Mouse (Mus musculus) frontal cortex, postnatal 10 days (tissue): ENCODE data around the gene Zfp174.
"Not testable (repeated sequence)": the region's sequence is repeated elsewhere in the genome, so short reads cannot be mapped to it uniquely, and the experiment has no call there.

Experiments
- DNase-seq, 2 experiments: peaks; one replicate each; pipeline ENCODE4 v3.0.0; 2022; ENCODE audit warnings: low spot score in 2 of 2, mixed read lengths in 1 of 2

Gene Zfp174

DNA sequence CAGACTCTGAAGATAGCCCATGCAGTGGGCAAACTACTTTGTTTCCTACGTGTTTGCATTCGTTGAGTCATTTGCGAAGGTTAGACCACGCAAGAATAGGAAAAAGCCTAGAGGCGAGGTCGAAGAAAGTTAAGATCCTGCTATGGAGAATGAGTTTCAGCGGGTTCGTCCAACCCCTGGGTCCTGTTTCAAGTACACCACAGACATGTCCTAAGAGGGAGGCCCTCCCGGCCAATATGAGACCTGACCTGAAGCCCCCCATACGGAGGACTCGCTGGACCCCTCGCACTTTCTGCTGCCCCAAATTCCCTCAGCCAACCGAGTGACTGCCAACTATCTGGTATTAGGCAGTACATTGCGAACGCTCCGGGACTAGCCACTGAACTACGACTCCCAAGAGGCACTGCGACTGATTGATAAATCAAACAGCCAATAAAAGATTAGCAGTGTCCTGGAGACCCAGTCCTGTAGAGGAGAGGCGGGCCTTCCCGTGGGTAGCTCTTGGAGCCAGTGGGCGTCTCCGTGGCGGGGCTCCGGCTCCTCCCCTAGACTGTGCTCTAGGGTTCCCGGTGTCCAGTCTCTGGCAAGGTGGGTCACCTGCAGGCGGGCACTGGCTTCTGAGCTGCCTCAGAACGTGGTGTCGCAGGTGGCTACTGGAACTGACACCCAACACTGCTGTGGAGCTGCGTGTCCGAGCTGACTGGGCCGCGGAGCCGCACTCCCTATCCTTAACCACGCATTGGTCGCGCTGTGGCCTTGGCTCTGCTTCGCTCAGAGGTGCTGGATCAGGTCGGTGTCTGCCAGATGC is at the start of gene Zfp174:
Gene Zfp174, plus strand, starts transcription at position 558 of the 808 bp plus-strand sequence.
- DNase-seq = peak; percentile 92 to 93

DNA sequence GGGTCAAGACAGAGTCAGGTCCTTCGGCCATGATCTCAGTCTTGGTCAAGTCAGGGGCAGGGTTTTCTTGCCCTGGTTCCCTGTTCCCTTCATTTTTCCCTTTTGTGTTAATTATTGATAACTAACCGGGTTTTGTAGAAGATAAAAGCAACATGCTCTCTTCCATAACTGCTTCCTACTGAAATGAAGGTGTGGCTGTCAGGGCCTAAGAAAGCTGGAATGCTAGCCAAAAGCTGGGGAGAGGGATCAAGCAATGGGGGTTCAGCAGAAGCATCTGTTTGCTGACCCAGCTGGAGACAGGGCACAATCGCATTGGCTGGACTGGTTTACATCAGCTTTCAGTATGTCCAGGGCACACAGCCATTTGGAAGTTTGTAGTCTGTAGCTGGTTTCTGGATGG is 38.9 kb upstream of the Zfp174 start:
- no peak for DNase-seq

DNA sequence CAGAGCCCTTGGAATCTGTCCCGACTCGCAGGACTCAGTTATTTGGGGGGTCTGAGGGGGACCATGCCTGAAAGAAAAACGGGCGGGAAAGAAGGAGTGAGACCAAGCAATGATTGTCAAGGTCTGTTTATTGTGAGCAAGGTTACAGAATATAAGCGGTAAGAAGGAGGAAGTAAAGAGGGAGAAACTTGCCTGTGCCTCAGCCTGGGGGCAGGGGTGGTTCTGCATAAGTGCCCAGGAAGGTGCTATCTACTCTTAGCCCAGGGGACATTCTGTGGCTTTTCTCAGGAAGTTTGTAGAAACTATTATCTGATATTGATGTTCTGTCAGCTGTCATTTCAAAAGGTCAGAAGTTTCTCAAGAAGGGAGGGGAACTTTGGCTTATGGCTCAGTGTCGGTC is 32.4 kb upstream of the Zfp174 start:
- not testable (repeated sequence) for DNase-seq

DNA sequence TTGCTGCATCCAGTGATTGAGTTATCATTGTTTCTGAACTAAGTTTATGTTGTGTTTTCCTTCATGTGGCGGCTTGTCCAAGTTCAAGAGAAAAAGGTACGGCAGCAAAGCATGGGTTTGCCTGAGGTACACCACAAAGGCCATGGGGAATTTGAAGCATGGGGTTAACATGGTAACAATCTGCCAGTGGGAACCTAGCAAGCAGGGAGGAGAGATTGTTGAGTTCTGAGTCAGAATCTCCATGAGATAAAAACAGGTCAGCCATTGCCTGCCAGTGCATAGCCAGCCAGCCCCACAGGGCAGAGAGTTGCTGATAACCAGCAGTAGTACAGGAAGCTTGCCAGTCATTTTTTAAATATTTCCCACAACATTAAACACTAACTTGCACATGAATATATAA is 26.9 kb upstream of the Zfp174 start:
- DNase-seq = no peak

DNA sequence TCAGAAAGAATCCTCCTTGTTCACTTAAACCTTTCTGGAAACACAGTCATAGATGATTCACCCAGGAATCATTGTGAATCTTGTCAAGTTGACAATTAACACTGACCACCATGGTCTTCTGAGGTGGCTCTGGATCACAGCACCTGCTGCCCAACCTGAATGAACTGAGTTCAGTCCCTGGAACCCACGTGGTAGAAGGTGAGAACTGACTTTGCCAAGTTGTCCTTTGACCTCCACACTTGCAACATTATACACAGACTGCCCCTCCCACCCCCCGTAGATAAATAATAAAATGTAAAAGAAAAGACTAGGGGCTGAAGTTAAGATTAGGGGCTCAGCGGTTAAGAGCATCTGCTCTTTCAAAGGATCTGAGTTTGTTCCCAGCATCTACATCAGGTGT is 19.0 kb upstream of the Zfp174 start:
- no peak for DNase-seq

DNA sequence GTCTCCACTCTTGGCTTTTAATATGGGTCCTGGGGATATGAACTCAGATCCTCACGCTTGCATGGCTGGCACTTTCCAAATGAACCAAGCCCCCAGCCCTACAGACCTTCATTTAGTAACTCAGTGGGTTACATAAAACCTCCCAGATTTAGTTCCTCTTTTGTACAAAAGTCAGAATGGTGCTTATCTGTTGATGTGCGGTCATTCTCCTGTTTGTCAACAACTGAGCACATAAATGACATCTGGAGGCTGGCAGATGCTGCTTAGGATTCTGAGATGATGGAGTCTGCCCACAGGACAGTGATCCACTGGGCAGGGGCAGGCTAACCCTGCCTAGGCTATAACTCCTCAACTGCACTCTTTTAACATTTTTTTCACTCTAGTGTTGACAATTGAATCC is 17.3 kb upstream of the Zfp174 start:
- DNase-seq = no peak

DNA sequence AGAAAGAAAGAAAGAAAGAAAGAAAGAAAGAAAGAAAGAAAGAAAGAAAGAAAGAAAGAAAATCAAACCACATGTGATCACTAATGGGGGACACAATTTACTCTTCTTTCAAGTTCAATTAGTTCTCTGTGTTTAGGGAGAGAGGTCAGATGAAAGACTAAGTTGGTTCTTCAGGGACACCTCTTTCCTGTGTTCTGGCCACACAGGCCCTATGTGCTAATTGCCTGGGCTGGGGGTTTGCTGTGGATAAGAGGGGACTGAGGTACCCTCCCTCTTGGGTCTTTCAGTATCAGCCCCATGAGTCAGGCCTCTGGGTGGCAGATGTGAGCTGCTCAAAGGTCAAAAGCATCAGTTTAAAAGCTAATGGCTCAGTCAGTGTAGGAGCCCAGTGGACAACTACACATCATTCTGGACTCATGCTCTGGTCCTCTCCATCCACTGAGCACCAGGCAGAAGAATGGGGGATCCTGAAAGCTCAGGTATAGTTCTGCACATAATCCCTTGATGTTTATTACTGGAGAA is 16.4 kb upstream of the Zfp174 start, which contains the start of gene Olfr15:
Gene Olfr15, plus strand, starts transcription at position 291 of the 522 bp plus-strand sequence.
- DNase-seq = no peak

DNA sequence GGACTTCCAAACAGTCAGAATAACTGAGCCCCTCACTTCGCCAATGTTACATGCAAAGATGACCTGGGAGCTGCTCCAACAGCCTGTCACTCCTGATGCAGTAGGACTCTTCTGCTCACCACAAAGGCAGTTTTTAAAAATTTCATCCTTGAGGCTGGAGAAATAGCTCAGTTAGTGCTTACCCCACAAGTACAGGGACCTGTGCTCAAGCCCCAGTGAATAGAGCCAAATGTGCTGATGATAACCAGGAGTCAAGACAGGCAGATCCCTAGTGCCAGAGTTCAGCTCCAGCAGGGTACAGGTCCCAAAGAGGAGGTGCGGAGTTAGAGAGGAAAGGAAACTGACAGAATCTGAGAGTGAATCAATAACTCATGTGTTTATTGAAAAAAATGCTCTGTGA is 11.6 kb upstream of the Zfp174 start:
- DNase-seq = no peak

DNA sequence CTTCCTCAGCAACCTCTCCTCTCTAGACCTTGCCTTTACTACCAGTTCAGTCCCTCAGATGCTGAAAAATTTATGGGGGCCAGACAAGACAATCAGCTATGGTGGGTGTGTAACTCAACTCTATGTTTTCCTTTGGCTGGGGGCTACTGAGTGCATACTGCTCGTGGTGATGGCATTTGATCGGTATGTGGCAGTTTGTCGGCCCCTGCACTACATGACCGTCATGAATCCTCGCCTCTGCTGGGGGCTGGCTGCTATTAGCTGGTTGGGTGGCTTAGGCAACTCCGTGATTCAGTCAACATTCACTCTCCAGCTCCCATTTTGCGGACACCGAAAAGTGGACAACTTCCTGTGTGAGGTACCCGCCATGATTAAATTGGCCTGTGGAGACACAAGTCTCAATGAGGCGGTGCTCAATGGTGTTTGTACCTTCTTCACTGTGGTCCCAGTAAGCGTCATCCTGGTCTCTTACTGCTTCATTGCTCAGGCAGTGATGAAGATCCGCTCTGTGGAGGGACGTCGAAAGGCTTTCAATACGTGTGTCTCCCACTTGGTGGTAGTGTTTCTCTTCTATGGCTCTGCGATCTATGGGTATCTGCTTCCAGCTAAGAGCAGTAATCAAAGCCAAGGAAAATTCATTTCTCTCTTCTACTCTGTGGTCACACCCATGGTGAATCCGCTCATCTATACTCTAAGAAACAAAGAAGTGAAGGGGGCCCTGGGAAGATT is 7.7 kb upstream of the Zfp174 start:
- DNase-seq = no peak

DNA sequence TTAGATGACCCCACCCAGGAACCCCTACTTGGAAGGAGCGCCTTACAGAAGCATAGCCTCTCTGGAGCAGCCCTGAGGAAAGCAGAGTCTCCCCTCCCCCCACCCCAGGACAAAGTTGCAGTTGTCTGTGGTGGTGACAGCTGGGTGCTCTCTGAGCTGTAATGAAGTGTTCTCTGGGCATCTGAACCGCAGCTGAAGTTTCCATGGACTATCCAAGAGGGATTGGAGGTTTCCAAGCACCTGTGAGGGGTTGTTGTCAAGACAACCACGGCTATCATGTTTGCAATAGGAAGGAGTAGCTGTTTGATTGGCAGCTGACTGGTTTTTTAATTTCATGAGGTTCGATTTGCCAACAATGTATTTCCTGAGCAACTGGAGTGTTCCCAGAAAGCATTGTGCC is 4.1 kb upstream of the Zfp174 start:
- DNase-seq = no peak

DNA sequence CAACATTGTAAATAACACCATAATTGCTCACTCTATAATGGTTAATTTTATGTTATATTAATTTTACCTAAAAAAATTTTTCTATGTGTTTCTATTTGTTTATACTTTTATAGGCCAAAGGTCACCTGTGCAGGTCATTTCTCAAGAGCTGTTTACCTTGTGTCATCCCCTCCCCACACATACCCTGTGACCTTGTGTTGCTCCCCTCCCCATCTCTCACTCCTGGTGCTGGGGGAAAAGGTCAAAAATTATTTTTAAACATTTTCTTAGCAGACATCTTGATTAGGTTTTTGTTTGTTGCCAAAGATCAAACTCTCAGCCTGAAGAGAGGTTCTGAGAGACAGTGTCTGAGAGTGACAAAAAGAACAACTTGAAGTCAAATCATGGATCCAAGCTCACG is 3.3 kb upstream of the Zfp174 start:
- no peak for DNase-seq

DNA sequence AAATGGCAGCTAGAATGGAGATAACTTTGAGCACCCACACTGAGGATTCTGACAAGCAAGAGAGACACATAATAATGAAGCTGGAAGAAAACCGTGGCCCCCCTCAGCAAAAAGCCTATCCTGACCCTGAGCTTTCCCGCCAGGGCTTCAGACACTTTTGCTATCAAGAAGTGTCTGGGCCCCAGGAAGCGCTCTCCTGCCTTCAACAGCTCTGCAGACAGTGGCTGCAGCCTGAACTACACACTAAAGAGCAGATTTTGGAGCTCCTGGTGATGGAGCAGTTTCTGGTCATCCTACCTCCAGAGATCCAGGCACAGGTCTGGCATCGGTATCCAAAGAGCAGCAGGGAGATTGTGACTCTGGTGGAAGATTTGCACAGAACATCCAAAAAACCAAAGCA is 803 bp downstream of the Zfp174 start:
- no peak for DNase-seq

DNA sequence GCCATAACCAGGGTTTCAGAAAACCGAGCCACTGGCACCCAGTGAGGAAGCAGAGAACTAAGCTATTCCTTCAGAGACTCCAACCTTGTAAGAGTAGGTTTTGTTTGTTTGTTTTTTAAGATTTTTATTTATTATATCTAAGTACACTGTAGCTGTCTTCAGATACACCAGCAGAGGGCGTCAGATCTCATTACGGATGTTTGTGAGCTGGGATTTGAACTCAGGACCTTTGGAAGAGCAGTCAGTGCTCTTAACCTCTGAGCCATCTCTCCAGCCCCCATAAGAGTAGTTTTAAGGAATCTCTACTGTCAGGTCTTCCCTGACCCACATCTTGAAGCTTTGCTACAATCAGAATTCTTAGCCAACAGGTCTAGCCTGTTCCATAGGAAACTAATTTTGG is 1.3 kb downstream of the Zfp174 start:
- DNase-seq = no peak

DNA sequence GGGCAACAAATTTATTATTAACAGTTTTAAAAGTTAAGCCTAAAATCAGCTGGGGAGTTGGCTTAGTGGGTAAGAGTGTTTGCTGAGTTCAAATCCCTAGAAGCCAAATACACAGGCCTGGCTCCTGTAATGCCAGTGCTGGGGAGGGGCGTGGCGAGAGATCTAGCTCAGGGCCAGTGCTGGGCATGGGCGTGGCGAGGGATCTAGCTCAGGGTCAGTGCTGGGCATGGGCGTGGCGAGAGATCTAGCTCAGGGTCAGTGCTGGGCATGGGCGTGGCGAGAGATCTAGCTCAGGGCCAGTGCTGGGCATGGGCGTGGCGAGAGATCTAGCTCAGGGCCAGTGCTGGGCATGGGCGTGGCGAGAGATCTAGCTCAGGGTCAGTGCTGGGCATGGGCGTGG is 4.2 kb downstream of the Zfp174 start:
- not testable (repeated sequence) for DNase-seq

DNA sequence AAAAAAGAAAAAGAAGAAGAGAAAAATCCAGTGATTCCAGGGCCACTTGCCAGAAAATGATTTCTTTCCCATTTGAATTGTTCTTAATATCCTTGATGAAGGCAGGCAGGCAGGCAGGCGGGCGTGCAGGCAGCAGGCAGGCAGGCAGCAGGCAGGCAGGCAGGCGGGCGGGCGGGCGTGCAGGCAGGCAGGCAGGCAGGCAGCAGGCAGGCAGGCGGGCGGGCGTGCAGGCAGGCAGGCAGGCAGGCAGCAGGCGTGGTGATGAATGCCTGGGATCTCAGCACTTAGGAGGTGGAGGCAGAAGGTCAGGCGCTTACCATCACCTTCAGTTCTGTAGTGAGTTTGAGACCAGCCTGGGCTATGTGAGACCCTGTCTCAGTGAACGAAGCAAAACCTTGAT is 5.5 kb downstream of the Zfp174 start:
- no peak for DNase-seq

DNA sequence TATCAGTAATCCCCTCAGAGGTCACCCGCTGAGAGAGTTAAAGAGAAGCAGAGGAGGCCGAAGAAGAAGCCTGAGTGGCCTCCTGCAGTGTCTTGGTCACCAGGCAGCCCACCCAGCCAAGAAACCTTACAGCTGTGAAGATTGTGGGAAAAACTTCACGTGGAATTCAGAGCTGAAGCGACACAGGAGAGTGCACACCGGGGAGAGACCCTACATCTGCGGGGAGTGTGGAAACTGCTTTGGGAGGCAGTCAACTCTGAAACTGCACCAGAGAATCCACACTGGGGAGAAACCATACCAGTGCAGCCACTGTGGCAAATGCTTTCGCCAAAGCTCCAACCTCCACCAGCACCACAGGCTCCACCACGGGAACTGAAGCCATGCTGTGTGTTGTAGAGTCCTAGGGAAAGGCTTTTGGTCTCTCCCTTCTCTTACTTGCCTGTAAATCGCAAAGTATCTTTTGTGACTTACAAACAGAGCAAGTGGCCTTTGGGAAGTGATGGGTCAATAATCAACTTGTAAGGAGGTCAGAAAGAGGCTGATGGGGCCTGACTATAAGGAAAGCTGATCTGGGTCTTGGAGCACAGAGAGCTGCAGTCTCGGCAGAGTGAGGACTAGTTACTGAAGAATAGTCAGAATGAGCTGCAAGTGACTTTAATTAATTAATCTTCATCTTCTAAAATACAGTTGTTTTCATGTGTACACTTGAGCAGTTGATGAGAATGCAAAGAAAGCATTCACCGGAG is 7.5 kb downstream of the Zfp174 start:
- DNase-seq = no peak

DNA sequence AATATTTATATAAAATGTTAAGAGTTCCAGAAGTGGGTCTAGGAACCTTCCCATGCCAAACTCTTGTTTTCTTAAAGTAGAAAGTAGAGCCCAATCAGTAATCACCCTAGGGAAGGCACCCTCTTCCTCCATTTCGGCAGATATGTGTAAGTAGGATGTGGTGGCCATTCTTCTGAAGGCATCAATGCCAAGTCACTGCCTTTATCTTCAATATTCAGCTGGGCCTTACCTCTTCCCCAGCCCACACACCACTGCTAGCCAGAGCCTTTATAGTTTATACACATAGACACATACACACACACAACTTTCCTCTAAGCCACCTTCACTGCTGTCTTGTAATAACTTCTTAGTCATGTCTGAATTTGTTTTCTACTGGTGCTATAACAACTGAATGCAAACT is 8.7 kb downstream of the Zfp174 start:
- no peak for DNase-seq

DNA sequence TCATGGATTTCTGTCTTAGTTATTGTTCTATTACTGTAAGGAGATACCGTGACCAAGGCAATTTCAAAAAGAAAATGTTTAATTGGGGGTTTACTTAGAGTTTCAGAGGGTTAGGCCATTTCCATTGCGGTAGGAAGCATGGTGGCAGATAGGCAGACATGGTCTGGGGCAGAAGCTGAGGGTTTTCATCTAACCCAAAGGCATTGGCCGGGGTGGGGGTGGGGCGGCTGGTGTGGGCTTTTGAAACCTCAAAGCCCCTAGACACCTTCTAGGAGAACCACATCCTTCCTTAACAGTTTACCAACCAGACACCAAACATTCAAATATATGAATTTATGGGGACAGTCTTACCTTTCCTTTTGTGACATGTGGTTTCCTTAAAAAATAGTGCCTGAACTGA is 12.2 kb downstream of the Zfp174 start:
- DNase-seq = no peak

DNA sequence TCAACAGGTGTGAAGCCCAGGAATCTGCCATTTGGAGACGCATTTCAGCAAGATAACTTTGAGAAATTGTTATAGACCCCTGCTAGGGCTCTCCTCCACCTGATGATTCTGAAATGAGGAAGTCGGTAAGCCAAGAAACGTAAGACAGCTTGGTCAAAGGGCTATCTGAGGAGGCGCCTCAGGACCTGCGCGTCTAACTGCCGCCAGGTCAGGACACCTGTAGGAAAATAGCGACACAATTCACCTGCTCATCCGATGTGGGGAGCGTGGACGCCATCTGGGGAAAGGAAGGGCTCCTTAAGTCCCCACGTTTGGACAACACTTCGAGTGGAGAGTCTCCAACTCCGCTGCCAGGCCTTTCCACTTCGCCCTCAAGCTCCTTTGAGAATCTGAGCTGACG is 24.7 kb downstream of the Zfp174 start:
- DNase-seq = no peak

DNA sequence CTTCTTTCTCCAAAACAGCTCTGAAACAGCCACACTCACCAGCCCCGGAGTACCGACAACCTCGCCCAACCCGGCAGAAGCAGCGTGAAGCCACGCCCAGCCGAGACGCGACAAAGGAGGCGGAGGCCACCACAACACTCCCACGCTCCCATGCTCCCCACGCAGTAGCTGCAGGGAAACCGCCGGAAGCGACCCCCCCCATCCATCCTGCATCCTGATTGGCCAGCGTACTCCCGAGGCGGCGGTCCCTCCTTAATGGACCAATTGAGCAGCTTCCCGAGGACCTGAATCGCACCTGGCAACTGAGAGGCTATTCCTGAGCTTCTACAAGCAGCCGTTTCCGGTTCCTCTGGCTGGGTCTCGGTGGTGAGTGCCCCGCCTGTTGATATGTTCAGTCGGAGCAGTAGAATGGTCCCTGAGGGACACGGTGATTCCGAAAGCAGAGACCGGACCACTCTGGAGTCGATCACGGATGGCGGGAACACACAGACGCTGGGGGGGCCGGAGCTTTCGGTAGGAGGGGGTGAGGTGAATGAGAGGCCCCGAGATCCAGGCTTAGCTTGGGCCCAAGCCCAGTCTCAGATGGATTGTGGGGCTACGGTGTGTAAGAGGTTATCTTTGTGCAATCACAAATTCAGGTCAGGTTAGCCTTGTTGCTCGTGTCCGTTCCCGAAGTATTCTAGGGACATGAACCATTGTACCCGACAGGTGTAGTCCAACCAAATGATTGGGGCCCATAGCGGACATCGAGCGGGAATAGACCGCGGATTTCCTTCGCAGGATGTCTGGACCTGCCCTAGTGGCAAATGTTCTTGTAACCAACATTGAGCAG is 25.4 kb downstream of the Zfp174 start, which contains the start of gene Naa60:
Gene Naa60, plus strand, starts transcription at position 160 of the 832 bp plus-strand sequence.
- DNase-seq = peak; percentile 88 to 90

DNA sequence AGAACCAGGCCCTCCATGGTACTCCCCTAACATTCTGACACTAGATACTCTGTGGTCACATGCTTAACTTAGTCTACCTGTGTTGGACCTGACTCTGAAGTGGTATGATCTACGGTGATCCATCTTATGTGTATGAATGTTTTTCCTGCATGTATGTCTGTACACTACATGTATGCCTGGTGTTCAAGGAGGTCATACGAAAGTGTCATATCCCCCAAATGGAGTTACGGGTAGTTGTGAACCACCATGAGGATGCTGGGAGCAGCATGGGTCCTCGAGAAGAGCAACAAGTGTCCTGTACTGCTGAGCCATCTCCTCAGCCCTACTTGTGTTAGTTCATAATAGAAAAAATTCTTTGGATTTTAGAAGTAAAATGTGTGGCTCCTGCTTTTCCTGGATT is 29.3 kb downstream of the Zfp174 start:
- DNase-seq = no peak
